In the genomic region with DNA sequence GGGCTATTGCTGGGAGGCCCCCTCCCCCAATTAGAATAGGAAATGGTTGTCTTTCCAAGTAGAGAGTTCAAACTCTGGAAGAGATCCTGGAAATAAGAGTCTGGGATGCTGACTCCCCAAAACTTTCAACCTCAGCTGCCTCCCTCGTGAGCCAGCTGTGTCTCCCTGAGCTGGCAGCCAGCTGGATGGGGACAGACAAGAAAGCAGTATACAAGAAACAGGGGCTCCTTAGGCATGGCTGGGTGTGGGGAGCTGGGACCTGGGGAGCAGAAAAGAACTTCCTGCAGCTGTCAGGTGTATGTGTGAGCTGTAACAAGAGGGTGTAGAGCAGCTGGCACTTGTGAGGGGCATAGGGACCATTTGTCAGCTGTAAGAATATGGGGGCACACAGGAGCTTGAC, we compare ENCODE assay signal across 8 mouse cellular contexts. TPM values are rescaled to one million over a fixed set of nuclear protein-coding genes. Genes with fewer than 3 reads are reported as not detected.
DNase-seq lines count a peak whose midpoint lies in the region; ATAC-seq and TF ChIP-seq lines count a peak whose summit lies in the region.

No protein-coding gene starts in this region.

- no peak for TF ChIP-seq CTCF in left cerebral cortex, adult 2 months (IDR thresholded peaks at IDR 0.05)
- no peak for TF ChIP-seq CTCF in intestine, postnatal 0 days (IDR thresholded peaks at IDR 0.05; ENCODE audit: low read depth)

- no peaks in the 10 kb centered on the region for H3K36me3 ChIP-seq in forebrain, embryonic 13.5 days (ENCODE audit: poor library complexity, severe bottlenecking)
- H3K36me3 ChIP-seq in intestine, postnatal 0 days (ENCODE audit: control insufficient read depth, insufficient read depth): no peaks in the 10 kb centered on the region
- no peaks in the 10 kb centered on the region for H3K36me3 ChIP-seq in stomach, embryonic 16.5 days (ENCODE audit: control insufficient read depth, insufficient read depth, low read length)

- 44% methylated on average over 1 of the region's 1 CpGs for WGBS in forebrain, embryonic 13.5 days
- WGBS in intestine, postnatal 0 days: 25% methylated on average over 1 of the region's 1 CpGs
- WGBS in stomach, embryonic 16.5 days: 24% methylated on average over 1 of the region's 1 CpGs

- peak overlapping the region; percentile 65 for H3K4me3 ChIP-seq in left cerebral cortex, adult 2 months
- H3K4me3 ChIP-seq in forebrain, embryonic 13.5 days: no peak overlapping the region
- no peak overlapping the region for H3K4me3 ChIP-seq in intestine, postnatal 0 days (ENCODE audit: low read depth, low read length)
- H3K4me3 ChIP-seq in stomach, embryonic 16.5 days (replicated peaks; ENCODE audit: low read length): no peak overlapping the region

- peaks cover 77% of the 10 kb centered on the region for H3K4me1 ChIP-seq in forebrain, embryonic 13.5 days
- peaks cover 10% of the 10 kb centered on the region for H3K4me1 ChIP-seq in intestine, postnatal 0 days (replicated peaks; ENCODE audit: control insufficient read depth, insufficient read depth, low read length)
- peaks cover 70% of the 10 kb centered on the region for H3K4me1 ChIP-seq in stomach, embryonic 16.5 days (ENCODE audit: control insufficient read depth, insufficient read depth, low read length)

- no peaks in the 10 kb centered on the region for H3K9me3 ChIP-seq in forebrain, embryonic 13.5 days (replicated peaks)
- no peaks in the 10 kb centered on the region for H3K9me3 ChIP-seq in intestine, postnatal 0 days (ENCODE audit: control insufficient read depth)
- H3K9me3 ChIP-seq in stomach, embryonic 16.5 days (replicated peaks; ENCODE audit: control insufficient read depth, low read length): no peaks in the 10 kb centered on the region

- peak overlapping the region; percentile 86 for H3K27ac ChIP-seq in left cerebral cortex, adult 2 months
- peak overlapping the region; percentile 93 for H3K27ac ChIP-seq in forebrain, embryonic 13.5 days
- H3K27ac ChIP-seq in intestine, postnatal 0 days (ENCODE audit: low read depth, low read length): peak overlapping the region; percentile 41; the same call in 1 of the 2 replicates
- peak overlapping the region; percentile 96 for H3K27ac ChIP-seq in stomach, embryonic 16.5 days (ENCODE audit: low read length)

- H3K27me3 ChIP-seq in forebrain, embryonic 13.5 days: no peaks in the 10 kb centered on the region
- H3K27me3 ChIP-seq in intestine, postnatal 0 days (replicated peaks; ENCODE audit: control insufficient read depth, insufficient read depth, low read length): no peaks in the 10 kb centered on the region
- H3K27me3 ChIP-seq in stomach, embryonic 16.5 days (ENCODE audit: control insufficient read depth, insufficient read depth, low read length): no peaks in the 10 kb centered on the region

- H3K4me2 ChIP-seq in forebrain, embryonic 13.5 days: peak overlapping the region; percentile 75
- no peak overlapping the region for H3K4me2 ChIP-seq in intestine, postnatal 0 days (replicated peaks; ENCODE audit: low read depth)
- peak overlapping the region; percentile 50; the same call in 1 of the 2 replicates for H3K4me2 ChIP-seq in stomach, embryonic 16.5 days (ENCODE audit: low read depth, low read length)

- ATAC-seq in forebrain, embryonic 13.5 days: 0 out of 2 replicates have a peak, but pooled peaks have one; percentile 1
- no peak for ATAC-seq in intestine, postnatal 0 days
- no peak for ATAC-seq in stomach, embryonic 16.5 days (ENCODE audit: insufficient read depth, low FRiP score)

- intact Hi-C loops in left cerebral cortex, adult 2 months (cut with DNase I): no loop called here
- intact Hi-C loops in left cerebral cortex, postnatal 10 days (cut with DNase I): no loop called here

- peak in 1 of 2 experiments; percentile 7 for DNase-seq in left cerebral cortex, adult 2 months (ENCODE audit: extremely low spot score in 1 of 2, low spot score in 2 of 2)
- no peak for DNase-seq in left cerebral cortex, postnatal 10 days (ENCODE audit: extremely low spot score in 1 of 2, low spot score in 2 of 2)
- DNase-seq in yolk sac, embryonic 10.5 days (ENCODE audit: low spot score): no peak
- DNase-seq in cerebellum, adult 9-10 months: no peak
- no peak for DNase-seq in adrenal gland, postnatal 25 days

- H3K9ac ChIP-seq in forebrain, embryonic 13.5 days: no peak overlapping the region
- H3K9ac ChIP-seq in intestine, postnatal 0 days (ENCODE audit: low read depth, low read length): no peak overlapping the region
- no peak overlapping the region for H3K9ac ChIP-seq in stomach, embryonic 16.5 days (ENCODE audit: low read length)

RNA-seq across cellular contexts. Expression of gene Tnk2, which starts 16.4 kb away (rescaled TPM):
- total RNA-seq in left cerebral cortex, adult 2 months (2021): 100 to 1,000 TPM; 239 to 244 TPM
- total RNA-seq in left cerebral cortex, postnatal 10 days (2021): 100 to 1,000 TPM in 1 of 2 experiments, 10 to 100 TPM in 1; 93.2 to 107 TPM
- polyA plus RNA-seq in forebrain, embryonic 13.5 days (2015; fragmentation: Nextera tagmentation; extraction: Ambion mirVana): 14.6 TPM in 2 replicates
- polyA plus RNA-seq in intestine, postnatal 0 days (2015; fragmentation: Nextera tagmentation; extraction: Ambion mirVana): 8.0 and 9.6 TPM in 2 replicates
- polyA plus RNA-seq in stomach, embryonic 16.5 days (2015; fragmentation: Nextera tagmentation; extraction: Ambion mirVana): 10.6 TPM in 2 replicates
- 34.8 and 52.2 TPM in 2 replicates for total RNA-seq in adrenal gland, postnatal 25 days (2021)

RNA-seq across cellular contexts. Expression of gene Tfrc, which starts 51.4 kb away (rescaled TPM):
- 10 to 100 TPM; 68.3 to 85.0 TPM for total RNA-seq in left cerebral cortex, adult 2 months (2021)
- 100 to 1,000 TPM; 106 to 111 TPM for total RNA-seq in left cerebral cortex, postnatal 10 days (2021)
- 32.0 and 42.1 TPM in 2 replicates for polyA plus RNA-seq in forebrain, embryonic 13.5 days (2015; fragmentation: Nextera tagmentation; extraction: Ambion mirVana)
- 23.1 and 23.7 TPM in 2 replicates for polyA plus RNA-seq in intestine, postnatal 0 days (2015; fragmentation: Nextera tagmentation; extraction: Ambion mirVana)
- polyA plus RNA-seq in stomach, embryonic 16.5 days (2015; fragmentation: Nextera tagmentation; extraction: Ambion mirVana): 68.3 and 69.7 TPM in 2 replicates
- 37.9 and 42.6 TPM in 2 replicates for total RNA-seq in adrenal gland, postnatal 25 days (2021)

Comparison
In these comparisons a context has a peak if more than half of its experiments do, and no peak if none do; other contexts are left out.
1. H3K27ac ChIP-seq: peak in every context shown above with its lines; median percentile 96 in stomach, embryonic 16.5 days; 93 in forebrain, embryonic 13.5 days; 86 in left cerebral cortex, adult 2 months; 41 in intestine, postnatal 0 days.